Mouse (Mus musculus) liver, embryonic 12.5 days (tissue): ENCODE data around the gene Misp. TPM values are rescaled to one million over a fixed set of nuclear protein-coding genes. Genes with fewer than 3 reads are reported as not detected.

Experiments used
- ATAC-seq: fragments of 200-750 bp; cut with Nextera tagmentation; 2 replicates; pipeline ENCODE4 v1.8.0; 2017; ENCODE audit warnings: moderate number of reproducible peaks, mild to moderate bottlenecking, moderate library complexity
- H3K27ac ChIP-seq: fragments of 300-500 bp; sonication (generic); 2 replicates; pipeline ENCODE4 v1.5.1; 2016; ENCODE audit warnings: mild to moderate bottlenecking
- H3K27me3 ChIP-seq: fragments of 300-500 bp; sonication (generic); replicated peaks from 2 replicates; pipeline ENCODE4 v1.6.1; 2016; ENCODE audit warnings: mild to moderate bottlenecking, moderate library complexity
- H3K36me3 ChIP-seq: fragments of 300-500 bp; sonication (generic); 2 replicates; pipeline ENCODE4 v1.6.1; 2016; ENCODE audit warnings: mild to moderate bottlenecking, moderate library complexity
- H3K4me1 ChIP-seq: fragments of 300-500 bp; sonication (generic); 2 replicates; pipeline ENCODE4 v1.6.1; 2016
- H3K4me2 ChIP-seq: fragments of 300-500 bp; sonication (generic); 2 replicates; pipeline ENCODE4 v1.6.1; 2016; ENCODE audit warnings: mild to moderate bottlenecking, moderate library complexity
- H3K4me3 ChIP-seq: fragments of 300-500 bp; sonication (generic); 2 replicates; pipeline ENCODE4 v1.5.1; 2016; ENCODE audit warnings: mild to moderate bottlenecking, moderate library complexity
- H3K9ac ChIP-seq: fragments of 300-500 bp; sonication (generic); 2 replicates; pipeline ENCODE4 v1.6.1; 2016; ENCODE audit warnings: mild to moderate bottlenecking, moderate library complexity
- H3K9me3 ChIP-seq: fragments of 300-500 bp; sonication (generic); replicated peaks from 2 replicates; pipeline ENCODE4 v1.6.1; 2016; ENCODE audit warnings: mild to moderate bottlenecking, moderate library complexity
- WGBS: fragments of 180-500 bp; shearing (Covaris S2); methylation state at CpG from one replicate; pipeline ENCODE4 v1.1.7; 2016; ENCODE audit not compliant: insufficient replicate concordance; 5-methylcytosine and 5-hydroxymethylcytosine counted together
- polyA plus RNA-seq: library from polyadenylated mRNA; unstranded; fragments of >200 nt; fragmentation: Nextera tagmentation; extraction: Ambion mirVana; gene quantifications from 2 replicates; pipeline ENCODE4 v1.2.1, GENCODE M21; 2016

The Misp gene
- polyA plus RNA-seq, 1 experiment from 2014 or later: 0.54 TPM

- Histone ChIP-seq H3K4me2 (peak overlapping the region; percentile 23; the same call in 1 of the 2 replicates), H3K4me3 (no peak overlapping the region), H3K9me3 (no peaks in the 10 kb centered on the region), H3K9ac (peak overlapping the region; percentile 20; the same call in 1 of the 2 replicates), H3K36me3 (no peaks in the 10 kb centered on the region), H3K27ac (0 out of 2 replicates have a peak overlapping the region, but pooled peaks have one; percentile 55), H3K27me3 (peaks cover 14% of the 10 kb centered on the region), H3K4me1 (peaks cover 75% of the 10 kb centered on the region)
- ATAC-seq: no peak
- WGBS: 19% methylated on average over 15 of the region's 15 CpGs
Observed at GRCm38 (mm10) chr10:79797326-79797725, 23.5 kb upstream of the Misp start.

- WGBS: 34% methylated on average over 12 of the region's 12 CpGs
- Histone ChIP-seq H3K4me2 (peak overlapping the region; percentile 18), H3K9ac (no peak overlapping the region), H3K27ac (peak overlapping the region; percentile 49), H3K9me3 (no peaks in the 10 kb centered on the region), H3K4me1 (peaks cover 81% of the 10 kb centered on the region), H3K36me3 (no peaks in the 10 kb centered on the region), H3K27me3 (peaks cover 14% of the 10 kb centered on the region), H3K4me3 (no peak overlapping the region)
- 0 out of 2 replicates have a peak, but pooled peaks have one; percentile 19 for ATAC-seq
Observed at GRCm38 (mm10) chr10:79798289-79798928, 22.4 kb upstream of the Misp start.

GRCm38 (mm10) chr10:79800508-79800907, 20.3 kb upstream of the Misp start:
- no peak overlapping the region for H3K4me2 ChIP-seq
- ATAC-seq: no peak
- H3K4me1 ChIP-seq: peaks cover 80% of the 10 kb centered on the region
- WGBS: 78% methylated on average over 11 of the region's 11 CpGs
- no peaks in the 10 kb centered on the region for H3K36me3 ChIP-seq
- H3K27ac ChIP-seq: no peak overlapping the region
- no peak overlapping the region for H3K9ac ChIP-seq
- no peaks in the 10 kb centered on the region for H3K9me3 ChIP-seq
- no peak overlapping the region for H3K4me3 ChIP-seq
- H3K27me3 ChIP-seq: peaks cover 5% of the 10 kb centered on the region; the same call in 1 of the 2 replicates

- no peak for ATAC-seq
- Histone ChIP-seq H3K9ac (no peak overlapping the region), H3K4me3 (no peak overlapping the region), H3K36me3 (no peaks in the 10 kb centered on the region), H3K4me2 (peak overlapping the region; percentile 43), H3K9me3 (no peaks in the 10 kb centered on the region), H3K27me3 (peaks cover 5% of the 10 kb centered on the region; the same call in 1 of the 2 replicates), H3K4me1 (peaks cover 81% of the 10 kb centered on the region), H3K27ac (peak overlapping the region; percentile 20)
- WGBS: 33% methylated on average over 3 of the region's 3 CpGs
Observed at GRCm38 (mm10) chr10:79801837-79802236, 19.0 kb upstream of the Misp start.

- Histone ChIP-seq H3K9ac (no peak overlapping the region), H3K4me3 (no peak overlapping the region), H3K9me3 (no peaks in the 10 kb centered on the region), H3K4me2 (peak overlapping the region; percentile 43), H3K36me3 (no peaks in the 10 kb centered on the region), H3K27me3 (peaks cover 5% of the 10 kb centered on the region; the same call in 1 of the 2 replicates), H3K4me1 (peaks cover 81% of the 10 kb centered on the region), H3K27ac (peak overlapping the region; percentile 22)
- WGBS: 45% methylated on average over 11 of the region's 11 CpGs
- peak; percentile 30 for ATAC-seq
Observed at GRCm38 (mm10) chr10:79802331-79802971, 18.3 kb upstream of the Misp start.

- Histone ChIP-seq H3K4me3 (no peak overlapping the region), H3K4me2 (no peak overlapping the region)
Observed at GRCm38 (mm10) chr10:79803716-79804323, 17.0 kb upstream of the Misp start.

GRCm38 (mm10) chr10:79805636-79806035, 15.2 kb upstream of the Misp start:
- Histone ChIP-seq H3K36me3 (no peaks in the 10 kb centered on the region), H3K4me2 (no peak overlapping the region), H3K27me3 (peaks cover 5% of the 10 kb centered on the region; the same call in 1 of the 2 replicates), H3K4me3 (no peak overlapping the region), H3K4me1 (peaks cover 71% of the 10 kb centered on the region), H3K27ac (no peak overlapping the region), H3K9me3 (no peaks in the 10 kb centered on the region), H3K9ac (no peak overlapping the region)
- 47% methylated on average over 11 of the region's 11 CpGs for WGBS
- ATAC-seq: no peak

More at GRCm38 (mm10) chr10:79803716-79804323, 17.0 kb upstream of the Misp start:
- Histone ChIP-seq H3K27ac (no peak overlapping the region), H3K36me3 (no peaks in the 10 kb centered on the region), H3K9ac (no peak overlapping the region), H3K4me1 (peaks cover 79% of the 10 kb centered on the region), H3K9me3 (no peaks in the 10 kb centered on the region), H3K27me3 (peaks cover 5% of the 10 kb centered on the region; the same call in 1 of the 2 replicates)
- 0 out of 2 replicates have a peak, but pooled peaks have one; percentile 9 for ATAC-seq
- 45% methylated on average over 29 of the region's 29 CpGs for WGBS

GRCm38 (mm10) chr10:79806331-79806730, 14.5 kb upstream of the Misp start:
- 79% methylated on average over 9 of the region's 9 CpGs for WGBS
- Histone ChIP-seq H3K4me2 (no peak overlapping the region), H3K4me3 (no peak overlapping the region), H3K9ac (no peak overlapping the region), H3K9me3 (no peaks in the 10 kb centered on the region), H3K36me3 (no peaks in the 10 kb centered on the region), H3K4me1 (peaks cover 68% of the 10 kb centered on the region), H3K27me3 (peaks cover 5% of the 10 kb centered on the region; the same call in 1 of the 2 replicates), H3K27ac (no peak overlapping the region)
- ATAC-seq: no peak

GRCm38 (mm10) chr10:79806972-79807371, 13.8 kb upstream of the Misp start:
- Histone ChIP-seq H3K4me3 (no peak overlapping the region), H3K9ac (no peak overlapping the region), H3K36me3 (no peaks in the 10 kb centered on the region), H3K27me3 (peaks cover 5% of the 10 kb centered on the region; the same call in 1 of the 2 replicates), H3K27ac (no peak overlapping the region), H3K4me2 (peak overlapping the region; percentile 13), H3K4me1 (peaks cover 64% of the 10 kb centered on the region), H3K9me3 (no peaks in the 10 kb centered on the region)
- WGBS: 61% methylated on average over 10 of the region's 10 CpGs
- peak; percentile 4; the same call in 1 of the 2 replicates for ATAC-seq

GRCm38 (mm10) chr10:79807826-79808225, 13.0 kb upstream of the Misp start:
- Histone ChIP-seq H3K36me3 (no peaks in the 10 kb centered on the region), H3K4me3 (no peak overlapping the region), H3K9ac (no peak overlapping the region), H3K4me2 (no peak overlapping the region), H3K27ac (no peak overlapping the region), H3K27me3 (peaks cover 5% of the 10 kb centered on the region; the same call in 1 of the 2 replicates), H3K9me3 (no peaks in the 10 kb centered on the region), H3K4me1 (peaks cover 55% of the 10 kb centered on the region)
- WGBS: 62% methylated on average over 11 of the region's 11 CpGs
- ATAC-seq: no peak

- H3K4me1 ChIP-seq: peaks cover 47% of the 10 kb centered on the region
- no peaks in the 10 kb centered on the region for H3K36me3 ChIP-seq
- 0 out of 2 replicates have a peak overlapping the region, but pooled peaks have one; percentile 21 for H3K27ac ChIP-seq
- peaks cover under 1% of the 10 kb centered on the region; the same call in 1 of the 2 replicates for H3K27me3 ChIP-seq
- no peak overlapping the region for H3K4me2 ChIP-seq
- no peaks in the 10 kb centered on the region for H3K9me3 ChIP-seq
- H3K9ac ChIP-seq: no peak overlapping the region
- no peak for ATAC-seq
- no peak overlapping the region for H3K4me3 ChIP-seq
- 78% methylated on average over 11 of the region's 11 CpGs for WGBS
Observed at GRCm38 (mm10) chr10:79808728-79809127, 12.1 kb upstream of the Misp start.
